Mouse (Mus musculus): ENCODE measurements around the gene Csnk1g1. TPM values are rescaled to one million over a fixed set of nuclear protein-coding genes. Genes with fewer than 3 reads are reported as not detected.

Csnk1g1 gene
- polyA plus RNA-seq, 1 experiment from 2014 or later: 18.4 TPM

- WGBS: 37% methylated on average over 1 of the region's 1 CpGs
- Histone ChIP-seq H3K9me3 (ENCODE audit: control insufficient read depth, low read length) (no peaks in the 10 kb centered on the region; the same call in 1 of the 2 replicates), H3K4me3 (ENCODE audit: low read depth, low read length) (no peak overlapping the region), H3K27me3 (ENCODE audit: control insufficient read depth, insufficient read depth, low read length) (no peaks in the 10 kb centered on the region), H3K4me1 (ENCODE audit: control insufficient read depth, insufficient read depth, low read length) (no peaks in the 10 kb centered on the region), H3K4me2 (no peak overlapping the region), H3K36me3 (ENCODE audit: control insufficient read depth, insufficient read depth, low read length) (no peaks in the 10 kb centered on the region), H3K9ac (ENCODE audit: low read length) (no peak overlapping the region), H3K27ac (ENCODE audit: low read depth, low read length) (no peak overlapping the region)
- ATAC-seq (ENCODE audit: low FRiP score) (no peak), DNase-seq (ENCODE audit: low spot score, missing footprints) (no peak)
Observed at GRCm38 (mm10) chr9:66053620-66054019, 144.9 kb downstream of the Csnk1g1 start.

- Histone ChIP-seq H3K36me3 (ENCODE audit: control insufficient read depth, insufficient read depth, low read length) (peaks cover 20% of the 10 kb centered on the region), H3K9me3 (ENCODE audit: control insufficient read depth, low read length) (no peaks in the 10 kb centered on the region), H3K9ac (ENCODE audit: low read length) (peak within 1 kb of the TSS; percentile 94), H3K27ac (ENCODE audit: low read depth, low read length) (peak within 1 kb of the TSS; percentile 63; the same call in 1 of the 2 replicates), H3K4me2 (peak within 1 kb of the TSS; percentile 63), H3K4me1 (ENCODE audit: control insufficient read depth, insufficient read depth, low read length) (peaks cover 10% of the 10 kb centered on the region), H3K27me3 (ENCODE audit: control insufficient read depth, insufficient read depth, low read length) (no peaks in the 10 kb centered on the region), H3K4me3 (ENCODE audit: low read depth, low read length) (peak within 1 kb of the TSS; percentile 86)
- DNase-seq (ENCODE audit: low spot score, missing footprints): peak; percentile 100
- ATAC-seq (ENCODE audit: low FRiP score): peak; percentile 98
- under 1% methylated on average over 51 of the region's 51 CpGs for WGBS
Observed at GRCm38 (mm10) chr9:66059583-66060307, 151.0 kb downstream of the Csnk1g1 start, which contains the start of gene Ppib. Gene Ppib, plus strand, starts transcription at chr9:66060222.

- DNase-seq (ENCODE audit: low spot score, missing footprints) (no peak), ATAC-seq (ENCODE audit: low FRiP score) (peak; percentile 77)
- Histone ChIP-seq H3K27ac (ENCODE audit: low read depth, low read length) (peak overlapping the region; percentile 63; the same call in 1 of the 2 replicates), H3K4me3 (ENCODE audit: low read depth, low read length) (peak overlapping the region; percentile 86), H3K9me3 (ENCODE audit: control insufficient read depth, low read length) (no peaks in the 10 kb centered on the region), H3K4me2 (peak overlapping the region; percentile 63), H3K9ac (ENCODE audit: low read length) (peak overlapping the region; percentile 94), H3K27me3 (ENCODE audit: control insufficient read depth, insufficient read depth, low read length) (no peaks in the 10 kb centered on the region), H3K36me3 (ENCODE audit: control insufficient read depth, insufficient read depth, low read length) (peaks cover 20% of the 10 kb centered on the region), H3K4me1 (ENCODE audit: control insufficient read depth, insufficient read depth, low read length) (peaks cover 10% of the 10 kb centered on the region)
- WGBS: 0% methylated on average over 20 of the region's 20 CpGs
Observed at GRCm38 (mm10) chr9:66060308-66060647, 151.6 kb downstream of the Csnk1g1 start.

- Histone ChIP-seq H3K4me2 (peak overlapping the region; percentile 63), H3K27me3 (ENCODE audit: control insufficient read depth, insufficient read depth, low read length) (no peaks in the 10 kb centered on the region), H3K36me3 (ENCODE audit: control insufficient read depth, insufficient read depth, low read length) (peaks cover 26% of the 10 kb centered on the region), H3K9ac (ENCODE audit: low read length) (peak overlapping the region; percentile 94), H3K9me3 (ENCODE audit: control insufficient read depth, low read length) (no peaks in the 10 kb centered on the region), H3K4me3 (ENCODE audit: low read depth, low read length) (peak overlapping the region; percentile 86), H3K27ac (ENCODE audit: low read depth, low read length) (peak overlapping the region; percentile 14; the same call in 1 of the 2 replicates), H3K4me1 (ENCODE audit: control insufficient read depth, insufficient read depth, low read length) (peaks cover 10% of the 10 kb centered on the region)
- DNase-seq (ENCODE audit: low spot score, missing footprints) (no peak), ATAC-seq (ENCODE audit: low FRiP score) (no peak)
- 46% methylated on average over 4 of the region's 4 CpGs for WGBS
Observed at GRCm38 (mm10) chr9:66060986-66061385, 152.3 kb downstream of the Csnk1g1 start.

- ATAC-seq (ENCODE audit: low FRiP score): no peak
- Histone ChIP-seq H3K9ac (ENCODE audit: low read length) (peak overlapping the region; percentile 94), H3K27ac (ENCODE audit: low read depth, low read length) (peak overlapping the region; percentile 14; the same call in 1 of the 2 replicates)
Observed at GRCm38 (mm10) chr9:66061656-66062055, 152.9 kb downstream of the Csnk1g1 start.

GRCm38 (mm10) chr9:66063446-66063845 is 154.7 kb downstream of the Csnk1g1 start:
- Histone ChIP-seq H3K4me3 (ENCODE audit: low read depth, low read length) (no peak overlapping the region), H3K36me3 (ENCODE audit: control insufficient read depth, insufficient read depth, low read length) (peaks cover 35% of the 10 kb centered on the region), H3K9ac (ENCODE audit: low read length) (no peak overlapping the region), H3K9me3 (ENCODE audit: control insufficient read depth, low read length) (no peaks in the 10 kb centered on the region), H3K4me1 (ENCODE audit: control insufficient read depth, insufficient read depth, low read length) (peaks cover 10% of the 10 kb centered on the region), H3K4me2 (no peak overlapping the region), H3K27ac (ENCODE audit: low read depth, low read length) (no peak overlapping the region), H3K27me3 (ENCODE audit: control insufficient read depth, insufficient read depth, low read length) (peaks cover 11% of the 10 kb centered on the region)
- ATAC-seq (ENCODE audit: low FRiP score) (no peak), DNase-seq (ENCODE audit: low spot score, missing footprints) (no peak)
- WGBS: 97% methylated on average over 3 of the region's 3 CpGs

More at GRCm38 (mm10) chr9:66061656-66062055, 152.9 kb downstream of the Csnk1g1 start:
- 91% methylated on average over 3 of the region's 3 CpGs for WGBS
- Histone ChIP-seq H3K9me3 (ENCODE audit: control insufficient read depth, low read length) (no peaks in the 10 kb centered on the region), H3K4me2 (peak overlapping the region; percentile 63), H3K4me3 (ENCODE audit: low read depth, low read length) (peak overlapping the region; percentile 86), H3K4me1 (ENCODE audit: control insufficient read depth, insufficient read depth, low read length) (peaks cover 10% of the 10 kb centered on the region), H3K36me3 (ENCODE audit: control insufficient read depth, insufficient read depth, low read length) (peaks cover 33% of the 10 kb centered on the region), H3K27me3 (ENCODE audit: control insufficient read depth, insufficient read depth, low read length) (no peaks in the 10 kb centered on the region)
- DNase-seq (ENCODE audit: low spot score, missing footprints): no peak

- peaks cover 35% of the 10 kb centered on the region for H3K36me3 ChIP-seq (ENCODE audit: control insufficient read depth, insufficient read depth, low read length)
- no peak overlapping the region for H3K4me3 ChIP-seq (ENCODE audit: low read depth, low read length)
- WGBS: 91% methylated on average over 11 of the region's 11 CpGs
- DNase-seq (ENCODE audit: low spot score, missing footprints) (peak; percentile 65), ATAC-seq (ENCODE audit: low FRiP score) (no peak)
- H3K27ac ChIP-seq (ENCODE audit: low read depth, low read length): no peak overlapping the region
- H3K9ac ChIP-seq (ENCODE audit: low read length): no peak overlapping the region
- no peaks in the 10 kb centered on the region for H3K9me3 ChIP-seq (ENCODE audit: control insufficient read depth, low read length)
- H3K27me3 ChIP-seq (ENCODE audit: control insufficient read depth, insufficient read depth, low read length): peaks cover 20% of the 10 kb centered on the region
- no peak overlapping the region for H3K4me2 ChIP-seq
- peaks cover 10% of the 10 kb centered on the region for H3K4me1 ChIP-seq (ENCODE audit: control insufficient read depth, insufficient read depth, low read length)
Observed at GRCm38 (mm10) chr9:66064316-66064715, 155.6 kb downstream of the Csnk1g1 start.

GRCm38 (mm10) chr9:66066791-66067190 is 158.1 kb downstream of the Csnk1g1 start:
- no peak for ATAC-seq (ENCODE audit: low FRiP score)
- Histone ChIP-seq H3K27me3 (ENCODE audit: control insufficient read depth, insufficient read depth, low read length) (peaks cover 32% of the 10 kb centered on the region), H3K36me3 (ENCODE audit: control insufficient read depth, insufficient read depth, low read length) (peaks cover 35% of the 10 kb centered on the region), H3K9ac (ENCODE audit: low read length) (no peak overlapping the region), H3K4me2 (no peak overlapping the region), H3K4me3 (ENCODE audit: low read depth, low read length) (no peak overlapping the region), H3K9me3 (ENCODE audit: control insufficient read depth, low read length) (no peaks in the 10 kb centered on the region), H3K27ac (ENCODE audit: low read depth, low read length) (no peak overlapping the region), H3K4me1 (ENCODE audit: control insufficient read depth, insufficient read depth, low read length) (peaks cover 3% of the 10 kb centered on the region; the same call in 1 of the 2 replicates)
- DNase-seq (ENCODE audit: low spot score, missing footprints): peak; percentile 73
- WGBS: 84% methylated on average over 3 of the region's 3 CpGs

- H3K4me3 ChIP-seq (ENCODE audit: low read depth, low read length): no peak overlapping the region
- no peaks in the 10 kb centered on the region for H3K9me3 ChIP-seq (ENCODE audit: control insufficient read depth, low read length)
- DNase-seq (ENCODE audit: low spot score, missing footprints) (peak; percentile 92), ATAC-seq (ENCODE audit: low FRiP score) (peak; percentile 14; the same call in 1 of the 2 replicates)
- H3K4me1 ChIP-seq (ENCODE audit: control insufficient read depth, insufficient read depth, low read length): 0 out of 2 replicates have a peak, but pooled peaks cover 3% of the 10 kb centered on the region
- H3K36me3 ChIP-seq (ENCODE audit: control insufficient read depth, insufficient read depth, low read length): peaks cover 33% of the 10 kb centered on the region
- H3K9ac ChIP-seq (ENCODE audit: low read length): no peak overlapping the region
- H3K27ac ChIP-seq (ENCODE audit: low read depth, low read length): no peak overlapping the region
- peaks cover 32% of the 10 kb centered on the region for H3K27me3 ChIP-seq (ENCODE audit: control insufficient read depth, insufficient read depth, low read length)
- 9% methylated on average over 5 of the region's 5 CpGs for WGBS
- H3K4me2 ChIP-seq: no peak overlapping the region
Observed at GRCm38 (mm10) chr9:66067542-66067941, 158.8 kb downstream of the Csnk1g1 start.

All from midbrain, embryonic 11.5 days (tissue).